Mouse (Mus musculus) hematopoietic multipotent progenitor cell, adult 10-12 weeks (in vitro differentiated cells): ENCODE data around the gene Nid2. TPM values are rescaled to one million over a fixed set of nuclear protein-coding genes. Genes with fewer than 3 reads are reported as not detected.

Experiments
- polyA plus RNA-seq: library from polyadenylated mRNA; stranded (reverse); fragments of >175 nt; gene quantifications from 2 replicates; pipeline ENCODE4 v1.2.3, GENCODE M21; 2012; ENCODE audit warnings: low replicate concordance

The Nid2 gene
- polyA plus RNA-seq = 4.0 and 4.2 TPM in 2 replicates

DNA sequence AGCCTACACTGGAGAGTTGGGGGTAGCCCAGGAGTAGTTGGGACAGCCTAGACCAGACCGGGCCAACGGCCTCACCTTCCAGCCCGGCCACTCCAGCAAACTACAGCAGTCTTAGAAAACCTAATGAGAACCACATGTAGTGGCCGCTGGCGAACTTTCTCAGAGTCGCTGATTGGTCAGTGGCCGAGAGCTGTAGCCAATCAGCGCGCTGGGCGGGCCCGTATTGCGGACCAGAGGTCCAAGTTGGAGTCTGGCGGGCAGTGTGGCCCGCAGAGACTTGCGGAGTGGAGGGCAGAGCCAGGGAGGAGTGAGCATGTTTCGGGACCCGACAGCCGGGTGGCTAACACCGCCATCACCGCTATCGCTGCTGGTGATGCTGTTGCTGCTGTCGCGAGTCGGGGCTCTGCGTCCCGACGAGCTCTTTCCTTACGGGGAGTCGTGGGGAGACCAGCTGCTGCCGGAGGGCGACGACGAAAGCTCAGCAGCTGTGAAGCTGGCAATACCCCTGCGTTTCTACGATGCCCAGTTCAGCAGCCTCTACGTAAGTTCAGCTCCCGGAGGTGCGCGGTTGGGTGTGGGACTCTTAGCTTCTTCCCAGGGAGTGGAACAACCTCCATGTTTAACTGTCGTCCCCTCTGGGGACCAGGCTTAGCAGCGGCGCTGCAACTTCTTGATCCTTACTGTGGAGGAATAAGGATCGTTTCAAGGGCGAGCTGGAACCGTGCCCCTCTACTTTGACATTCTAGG is at the start of gene Nid2:
TSS of gene Nid2 (plus strand) at position 241 of the 747 bp plus-strand sequence.

DNA sequence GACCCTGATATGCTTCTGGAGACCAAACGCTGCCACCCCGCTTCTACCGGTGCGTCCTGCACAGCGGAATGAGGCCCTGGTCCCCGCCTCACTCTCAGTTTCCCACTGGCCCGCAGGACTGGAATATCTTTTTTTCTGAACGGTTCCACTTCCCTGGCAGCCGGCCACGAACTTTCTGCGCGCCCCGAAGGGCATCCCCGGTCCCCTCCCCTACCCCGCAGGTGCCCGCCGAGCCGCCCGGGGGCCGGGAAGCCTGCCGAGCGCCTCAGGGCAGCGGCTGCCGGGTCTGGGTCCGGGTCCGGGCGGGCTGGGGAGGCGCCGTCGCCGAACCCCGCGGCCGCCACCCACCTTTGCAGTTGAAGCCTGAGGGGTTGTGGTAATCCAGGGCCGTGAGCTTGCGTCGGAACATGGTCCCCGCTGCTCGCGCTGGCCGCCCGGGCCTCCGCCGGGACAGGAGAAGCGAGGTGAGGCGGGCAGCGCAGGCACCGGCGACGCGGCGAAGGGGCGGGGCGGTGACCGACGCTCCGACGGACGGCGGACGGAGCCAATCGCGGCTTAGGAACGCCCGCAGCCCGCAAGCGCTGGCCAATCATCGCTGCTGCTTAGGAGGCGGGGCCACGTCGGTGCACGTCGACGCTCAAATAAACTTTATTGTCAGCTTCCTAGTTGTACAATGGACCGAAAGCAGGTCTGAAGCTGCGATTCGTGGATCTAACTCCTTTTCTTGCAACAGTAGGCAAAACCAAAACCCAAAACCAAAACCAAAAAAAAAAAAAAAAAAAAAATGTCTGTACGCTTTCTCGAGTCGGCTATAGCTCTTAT is 72.5 kb downstream of the Nid2 start, which contains the start of gene Rtraf:
TSS of gene Rtraf (minus strand) at position 504 of the 822 bp plus-strand sequence.

Other genes starting within 250 kb of the Nid2 start
- gene Gm2244, start 201.3 kb upstream of the Nid2 start, polyA plus RNA-seq = not detected in 2 replicates
- 0.20 and 0.49 TPM in 2 replicates for gene Gm2237, start 166.1 kb upstream of the Nid2 start, polyA plus RNA-seq
- not detected in 2 replicates for gene Gm5458, start 148.7 kb upstream of the Nid2 start, polyA plus RNA-seq
- 184 and 260 TPM in 2 replicates for gene Rtraf, start 72.6 kb downstream of the Nid2 start, polyA plus RNA-seq
- 5.0 and 9.9 TPM in 2 replicates for gene Gng2, start 226.4 kb downstream of the Nid2 start, polyA plus RNA-seq